Mouse (Mus musculus) CH12.LX (cell line): ENCODE measurements around the gene Sdhaf2. TPM values are rescaled to one million over a fixed set of nuclear protein-coding genes. Genes with fewer than 3 reads are reported as not detected.

Experiments
- polyA plus RNA-seq: library from polyadenylated mRNA; unstranded; fragments of >175 nt; gene quantifications from 2 replicates; pipeline ENCODE4 v1.2.1, GENCODE M21; 2012; ENCODE audit warnings: low read depth; ENCODE audit not compliant: insufficient read length
- total RNA-seq, 2 experiments: library from RNA; depleted of rRNA; stranded (reverse); fragments of 300-350 nt in 1 of 2; fragments of >200 nt in 1 of 2; gene quantifications; 2 replicates each; pipeline ENCODE4 v1.2.3; 2012 to 2014

Gene Sdhaf2
- total and polyA plus RNA-seq, 3 experiments, result 31.7 to 96.0 (median 57.3) TPM

Other genes starting within 250 kb of the Sdhaf2 start
- 0.21 and 0.55 TPM in 2 replicates for gene Dagla, start 221.3 kb downstream of the Sdhaf2 start, total RNA-seq (2012; rRNA removed)
- not detected in 2 replicates for gene Dagla, start 221.3 kb downstream of the Sdhaf2 start, total RNA-seq (2014; rRNA removed)
- gene Dagla, start 221.3 kb downstream of the Sdhaf2 start, polyA plus RNA-seq, result 0.12 and 0.21 TPM in 2 replicates
- gene Syt7, start 137.1 kb downstream of the Sdhaf2 start, total RNA-seq (2012; rRNA removed), result not detected in 2 replicates
- not detected in 2 replicates for gene Syt7, start 137.1 kb downstream of the Sdhaf2 start, total RNA-seq (2014; rRNA removed)
- not detected in 2 replicates for gene Syt7, start 137.1 kb downstream of the Sdhaf2 start, polyA plus RNA-seq
- not detected in 2 replicates for gene Lrrc10b, start 68.7 kb downstream of the Sdhaf2 start, total RNA-seq (2012; rRNA removed)
- not detected in 2 replicates for gene Lrrc10b, start 68.7 kb downstream of the Sdhaf2 start, total RNA-seq (2014; rRNA removed)
- gene Lrrc10b, start 68.7 kb downstream of the Sdhaf2 start, polyA plus RNA-seq, result not detected in 2 replicates
- gene Ppp1r32, start 43.2 kb downstream of the Sdhaf2 start, total RNA-seq (2012; rRNA removed), result 0.13 TPM in 1 of 2 replicates, not detected in the other
- 0.18 TPM in 1 of 2 replicates, not detected in the other for gene Ppp1r32, start 43.2 kb downstream of the Sdhaf2 start, total RNA-seq (2014; rRNA removed)
- 0.25 and 0.49 TPM in 2 replicates for gene Ppp1r32, start 43.2 kb downstream of the Sdhaf2 start, polyA plus RNA-seq
- gene Cpsf7, start 876 bp downstream of the Sdhaf2 start, total RNA-seq (2012; rRNA removed), result 25.6 and 29.3 TPM in 2 replicates
- gene Cpsf7, start 876 bp downstream of the Sdhaf2 start, total RNA-seq (2014; rRNA removed), result 28.8 and 30.8 TPM in 2 replicates
- gene Cpsf7, start 876 bp downstream of the Sdhaf2 start, polyA plus RNA-seq, result 47.8 and 48.8 TPM in 2 replicates
- 24.0 and 28.1 TPM in 2 replicates for gene Tmem216, start 30.1 kb upstream of the Sdhaf2 start, total RNA-seq (2012; rRNA removed)
- gene Tmem216, start 30.1 kb upstream of the Sdhaf2 start, total RNA-seq (2014; rRNA removed), result 25.7 and 31.8 TPM in 2 replicates
- 19.9 and 23.7 TPM in 2 replicates for gene Tmem216, start 30.1 kb upstream of the Sdhaf2 start, polyA plus RNA-seq
- 137 and 161 TPM in 2 replicates for gene Cyb561a3, start 51.0 kb upstream of the Sdhaf2 start, total RNA-seq (2012; rRNA removed)
- 180 and 211 TPM in 2 replicates for gene Cyb561a3, start 51.0 kb upstream of the Sdhaf2 start, total RNA-seq (2014; rRNA removed)
- gene Cyb561a3, start 51.0 kb upstream of the Sdhaf2 start, polyA plus RNA-seq, result 301 and 327 TPM in 2 replicates
- gene Tmem138, start 51.2 kb upstream of the Sdhaf2 start, total RNA-seq (2012; rRNA removed), result 14.7 and 15.9 TPM in 2 replicates
- 14.0 and 14.1 TPM in 2 replicates for gene Tmem138, start 51.2 kb upstream of the Sdhaf2 start, total RNA-seq (2014; rRNA removed)
- 25.8 and 30.9 TPM in 2 replicates for gene Tmem138, start 51.2 kb upstream of the Sdhaf2 start, polyA plus RNA-seq
- gene Ddb1, start 79.2 kb upstream of the Sdhaf2 start, total RNA-seq (2012; rRNA removed), result 319 and 365 TPM in 2 replicates
- gene Ddb1, start 79.2 kb upstream of the Sdhaf2 start, total RNA-seq (2014; rRNA removed), result 299 and 311 TPM in 2 replicates
- 406 and 451 TPM in 2 replicates for gene Ddb1, start 79.2 kb upstream of the Sdhaf2 start, polyA plus RNA-seq
- 10.0 and 11.0 TPM in 2 replicates for gene Tkfc, start 79.5 kb upstream of the Sdhaf2 start, total RNA-seq (2012; rRNA removed)
- gene Tkfc, start 79.5 kb upstream of the Sdhaf2 start, total RNA-seq (2014; rRNA removed), result 2.4 TPM in 2 replicates
- gene Tkfc, start 79.5 kb upstream of the Sdhaf2 start, polyA plus RNA-seq, result 14.9 and 15.0 TPM in 2 replicates
- 0.13 and 0.21 TPM in 2 replicates for gene Vwce, start 108.1 kb upstream of the Sdhaf2 start, total RNA-seq (2012; rRNA removed)
- gene Vwce, start 108.1 kb upstream of the Sdhaf2 start, total RNA-seq (2014; rRNA removed), result 0.04 TPM in 1 of 2 replicates, not detected in the other
- 1.0 and 1.3 TPM in 2 replicates for gene Vwce, start 108.1 kb upstream of the Sdhaf2 start, polyA plus RNA-seq
- gene Pga5, start 151.9 kb upstream of the Sdhaf2 start, total RNA-seq (2012; rRNA removed), result 0.08 TPM in 1 of 2 replicates, not detected in the other
- gene Pga5, start 151.9 kb upstream of the Sdhaf2 start, total RNA-seq (2014; rRNA removed), result not detected in 2 replicates
- not detected in 2 replicates for gene Pga5, start 151.9 kb upstream of the Sdhaf2 start, polyA plus RNA-seq
- gene Vps37c, start 162.6 kb upstream of the Sdhaf2 start, total RNA-seq (2012; rRNA removed), result 9.5 and 10.8 TPM in 2 replicates
- 4.9 and 6.2 TPM in 2 replicates for gene Vps37c, start 162.6 kb upstream of the Sdhaf2 start, total RNA-seq (2014; rRNA removed)
- 13.0 and 13.4 TPM in 2 replicates for gene Vps37c, start 162.6 kb upstream of the Sdhaf2 start, polyA plus RNA-seq
- 8.7 and 9.9 TPM in 2 replicates for gene Cd5, start 212.9 kb upstream of the Sdhaf2 start, total RNA-seq (2012; rRNA removed)
- gene Cd5, start 212.9 kb upstream of the Sdhaf2 start, total RNA-seq (2014; rRNA removed), result 17.7 and 20.7 TPM in 2 replicates
- 46.8 and 51.4 TPM in 2 replicates for gene Cd5, start 212.9 kb upstream of the Sdhaf2 start, polyA plus RNA-seq